Mouse (Mus musculus) CD4-positive helper T cell, adult 2 months (primary cell): Measurements from ENCODE around the gene Ly6g6d.

ENCODE experiments used
- DNase-seq: peaks from one replicate; pipeline ENCODE4 v3.0.0-alpha.2; 2012; ENCODE audit warnings: low read depth, missing footprints, low spot score

The Ly6g6d gene

GRCm38 (mm10) chr17:35100196-35100765, 22.4 kb upstream of the Ly6g6d start:
- no peak for DNase-seq

- DNase-seq = no peak
Measured at GRCm38 (mm10) chr17:35097164-35097655, 19.3 kb upstream of the Ly6g6d start.

GRCm38 (mm10) chr17:35096597-35096996, 18.7 kb upstream of the Ly6g6d start:
- DNase-seq = no peak

- DNase-seq = no peak
Measured at GRCm38 (mm10) chr17:35094475-35095365, 16.9 kb upstream of the Ly6g6d start.

- DNase-seq = no peak
Measured at GRCm38 (mm10) chr17:35092403-35093198, 14.7 kb upstream of the Ly6g6d start.

GRCm38 (mm10) chr17:35090166-35090932, 12.5 kb upstream of the Ly6g6d start:
- no peak for DNase-seq

- DNase-seq = peak; percentile 96
Measured at GRCm38 (mm10) chr17:35088825-35089644, 11.2 kb upstream of the Ly6g6d start, which contains the start of gene Abhd16a. Abhd16a (plus strand) TSS chr17:35089263.

GRCm38 (mm10) chr17:35088151-35088550, 10.3 kb upstream of the Ly6g6d start:
- DNase-seq = peak; percentile 34

GRCm38 (mm10) chr17:35085208-35085865, 7.5 kb upstream of the Ly6g6d start, which contains the start of gene Ly6g6f:
Ly6g6f (minus strand) TSS chr17:35085610.
- DNase-seq = no peak

GRCm38 (mm10) chr17:35083929-35084497, 6.1 kb upstream of the Ly6g6d start:
- DNase-seq = no peak

GRCm38 (mm10) chr17:35082841-35083576, 5.1 kb upstream of the Ly6g6d start:
- no peak for DNase-seq

GRCm38 (mm10) chr17:35080710-35081109, 2.8 kb upstream of the Ly6g6d start:
- no peak for DNase-seq

GRCm38 (mm10) chr17:35080248-35080647, 2.4 kb upstream of the Ly6g6d start:
- no peak for DNase-seq

GRCm38 (mm10) chr17:35079778-35080177, 1.9 kb upstream of the Ly6g6d start:
- DNase-seq = no peak

GRCm38 (mm10) chr17:35077285-35077684, 580 bp downstream of the Ly6g6d start:
- no peak for DNase-seq

- no peak for DNase-seq
Measured at GRCm38 (mm10) chr17:35076507-35077176, 1.2 kb downstream of the Ly6g6d start, which contains the start of gene Ly6g6e. Ly6g6e (plus strand) TSS chr17:35076902.

GRCm38 (mm10) chr17:35074097-35074496, 3.8 kb downstream of the Ly6g6d start:
- peak; percentile 31 for DNase-seq

GRCm38 (mm10) chr17:35071454-35071853, 6.4 kb downstream of the Ly6g6d start:
- DNase-seq = no peak
